Mouse (Mus musculus) liver, adult 2 months (tissue): ENCODE results near the gene 6030452D12Rik.

ENCODE experiments used
- CTCF ChIP-seq: fragments of 200-500 bp; IDR thresholded peaks from 2 replicates; pipeline ENCODE4 v1.5.1; 2011; ENCODE audit warnings: low read depth, low read length, control low read depth
- POLR2A ChIP-seq: fragments of 200-500 bp; IDR thresholded peaks from 2 replicates; pipeline ENCODE4 v1.6.1; 2011; ENCODE audit warnings: low read length, control low read depth; ENCODE audit not compliant: insufficient read depth; ENCODE audit errors: extremely low read depth

GRCm38 (mm10) chr8:106511065-106511501, 10.8 kb downstream of the 6030452D12Rik start:
- no peak for TF ChIP-seq CTCF
- no peak for TF ChIP-seq POLR2A
